Mouse (Mus musculus): Measurements from ENCODE around the gene Anks1b. TPM values are rescaled to one million over a fixed set of nuclear protein-coding genes. Genes with fewer than 3 reads are reported as not detected.

Gene Anks1b
- polyA plus RNA-seq, 1 experiment from 2014 or later: 96.8 TPM

- H3K9me3 ChIP-seq: no peaks in the 10 kb centered on the region
- H3K4me2 ChIP-seq: no peak overlapping the region
- H3K4me1 ChIP-seq: no peaks in the 10 kb centered on the region; the same call in 1 of the 2 replicates
- H3K27me3 ChIP-seq (replicated peaks): no peaks in the 10 kb centered on the region
- H3K27ac ChIP-seq: peak overlapping the region; percentile 8; the same call in 1 of the 2 replicates
- no peaks in the 10 kb centered on the region for H3K36me3 ChIP-seq (replicated peaks)
- WGBS: 32% methylated on average over 11 of the region's 11 CpGs
- ATAC-seq (replicated peaks): peak; percentile 67; the same call in 1 of the 2 replicates
- H3K9ac ChIP-seq: no peak overlapping the region
- no peak overlapping the region for H3K4me3 ChIP-seq
Measured at GRCm38 (mm10) chr10:90892728-90893127, 1019.4 kb downstream of the Anks1b start.

GRCm38 (mm10) chr10:90897894-90898293, 1024.6 kb downstream of the Anks1b start:
- WGBS: 80% methylated on average over 3 of the region's 3 CpGs
- H3K36me3 ChIP-seq (replicated peaks): no peaks in the 10 kb centered on the region
- H3K27ac ChIP-seq: no peak overlapping the region
- no peaks in the 10 kb centered on the region for H3K27me3 ChIP-seq (replicated peaks)
- H3K4me1 ChIP-seq: no peaks in the 10 kb centered on the region
- H3K9ac ChIP-seq: no peak overlapping the region
- H3K9me3 ChIP-seq: no peaks in the 10 kb centered on the region
- no peak overlapping the region for H3K4me3 ChIP-seq
- no peak overlapping the region for H3K4me2 ChIP-seq
- no peak for ATAC-seq (replicated peaks)

- H3K9me3 ChIP-seq: no peaks in the 10 kb centered on the region
Measured at GRCm38 (mm10) chr10:90904185-90904584, 1030.9 kb downstream of the Anks1b start.

GRCm38 (mm10) chr10:90907381-90907780, 1034.1 kb downstream of the Anks1b start:
- Histone ChIP-seq H3K4me2 (no peak overlapping the region), H3K27ac (no peak overlapping the region), H3K4me3 (no peak overlapping the region), H3K9me3 (no peaks in the 10 kb centered on the region), H3K4me1 (no peaks in the 10 kb centered on the region), H3K9ac (no peak overlapping the region), H3K36me3 (replicated peaks) (no peaks in the 10 kb centered on the region), H3K27me3 (replicated peaks) (no peaks in the 10 kb centered on the region)
- ATAC-seq (replicated peaks): no peak
- WGBS: 78% methylated on average over 8 of the region's 8 CpGs

More at GRCm38 (mm10) chr10:90904185-90904584, 1030.9 kb downstream of the Anks1b start:
- Histone ChIP-seq H3K9ac (no peak overlapping the region), H3K4me3 (no peak overlapping the region), H3K27me3 (replicated peaks) (no peaks in the 10 kb centered on the region), H3K36me3 (replicated peaks) (no peaks in the 10 kb centered on the region), H3K27ac (no peak overlapping the region), H3K4me1 (no peaks in the 10 kb centered on the region), H3K4me2 (no peak overlapping the region)
- ATAC-seq (replicated peaks): no peak

- 89% methylated on average over 7 of the region's 7 CpGs for WGBS
- H3K9ac ChIP-seq: no peak overlapping the region
- no peak overlapping the region for H3K27ac ChIP-seq
- H3K36me3 ChIP-seq (replicated peaks): no peaks in the 10 kb centered on the region
- no peaks in the 10 kb centered on the region for H3K27me3 ChIP-seq (replicated peaks)
- H3K4me2 ChIP-seq: no peak overlapping the region
- no peaks in the 10 kb centered on the region for H3K9me3 ChIP-seq
- H3K4me1 ChIP-seq: no peaks in the 10 kb centered on the region
- no peak overlapping the region for H3K4me3 ChIP-seq
- ATAC-seq (replicated peaks): no peak
Measured at GRCm38 (mm10) chr10:90923476-90923875, 1050.2 kb downstream of the Anks1b start.

- Histone ChIP-seq H3K9ac (no peak overlapping the region), H3K4me1 (peaks cover 4% of the 10 kb centered on the region; the same call in 1 of the 2 replicates), H3K36me3 (replicated peaks) (no peaks in the 10 kb centered on the region), H3K4me2 (no peak overlapping the region), H3K4me3 (no peak overlapping the region), H3K27me3 (replicated peaks) (no peaks in the 10 kb centered on the region), H3K9me3 (no peaks in the 10 kb centered on the region), H3K27ac (no peak overlapping the region)
- WGBS: 81% methylated on average over 5 of the region's 5 CpGs
- no peak for ATAC-seq (replicated peaks)
Measured at GRCm38 (mm10) chr10:90933088-90933487, 1059.8 kb downstream of the Anks1b start.

- WGBS: 60% methylated on average over 13 of the region's 13 CpGs
- no peaks in the 10 kb centered on the region for H3K36me3 ChIP-seq (replicated peaks)
- H3K27me3 ChIP-seq (replicated peaks): no peaks in the 10 kb centered on the region
- H3K9me3 ChIP-seq: no peaks in the 10 kb centered on the region
- peaks cover 4% of the 10 kb centered on the region; the same call in 1 of the 2 replicates for H3K4me1 ChIP-seq
- H3K4me3 ChIP-seq: no peak overlapping the region
- ATAC-seq (replicated peaks): no peak
- H3K4me2 ChIP-seq: no peak overlapping the region
- no peak overlapping the region for H3K9ac ChIP-seq
- no peak overlapping the region for H3K27ac ChIP-seq
Measured at GRCm38 (mm10) chr10:90934678-90935077, 1061.4 kb downstream of the Anks1b start.

- ATAC-seq (replicated peaks): no peak
- Histone ChIP-seq H3K9me3 (no peaks in the 10 kb centered on the region), H3K4me2 (no peak overlapping the region), H3K4me3 (no peak overlapping the region), H3K4me1 (peaks cover 4% of the 10 kb centered on the region; the same call in 1 of the 2 replicates), H3K36me3 (replicated peaks) (peaks cover 1% of the 10 kb centered on the region; the same call in 1 of the 2 replicates), H3K9ac (no peak overlapping the region), H3K27me3 (replicated peaks) (no peaks in the 10 kb centered on the region), H3K27ac (no peak overlapping the region)
- WGBS: 90% methylated on average over 5 of the region's 5 CpGs
Measured at GRCm38 (mm10) chr10:90937721-90938460, 1064.6 kb downstream of the Anks1b start.

- WGBS: 86% methylated on average over 15 of the region's 15 CpGs
Measured at GRCm38 (mm10) chr10:90940521-90941520, 1067.5 kb downstream of the Anks1b start.

GRCm38 (mm10) chr10:90942001-90942700, 1068.8 kb downstream of the Anks1b start:
- H3K36me3 ChIP-seq (replicated peaks): peaks cover 3% of the 10 kb centered on the region; the same call in 1 of the 2 replicates
- no peaks in the 10 kb centered on the region for H3K9me3 ChIP-seq

More at GRCm38 (mm10) chr10:90940521-90941520, 1067.5 kb downstream of the Anks1b start:
- H3K4me3 ChIP-seq: no peak overlapping the region
- no peak overlapping the region for H3K4me2 ChIP-seq
- no peak overlapping the region for H3K27ac ChIP-seq
- no peaks in the 10 kb centered on the region for H3K27me3 ChIP-seq (replicated peaks)
- no peaks in the 10 kb centered on the region for H3K4me1 ChIP-seq
- no peaks in the 10 kb centered on the region for H3K9me3 ChIP-seq
- no peak for ATAC-seq (replicated peaks)
- no peak overlapping the region for H3K9ac ChIP-seq
- H3K36me3 ChIP-seq (replicated peaks): peaks cover 3% of the 10 kb centered on the region; the same call in 1 of the 2 replicates

GRCm38 (mm10) chr10:90947043-90947442, 1073.7 kb downstream of the Anks1b start:
- Histone ChIP-seq H3K4me1 (no peaks in the 10 kb centered on the region), H3K9me3 (no peaks in the 10 kb centered on the region), H3K4me2 (no peak overlapping the region), H3K9ac (no peak overlapping the region), H3K27ac (no peak overlapping the region), H3K4me3 (no peak overlapping the region), H3K27me3 (replicated peaks) (no peaks in the 10 kb centered on the region), H3K36me3 (replicated peaks) (peaks cover 3% of the 10 kb centered on the region; the same call in 1 of the 2 replicates)
- ATAC-seq (replicated peaks): no peak
- WGBS: 80% methylated on average over 6 of the region's 6 CpGs

More at GRCm38 (mm10) chr10:90942001-90942700, 1068.8 kb downstream of the Anks1b start:
- Histone ChIP-seq H3K9ac (no peak overlapping the region), H3K4me2 (no peak overlapping the region), H3K27me3 (replicated peaks) (no peaks in the 10 kb centered on the region), H3K27ac (no peak overlapping the region), H3K4me1 (no peaks in the 10 kb centered on the region), H3K4me3 (no peak overlapping the region)
- 90% methylated on average over 14 of the region's 14 CpGs for WGBS
- ATAC-seq (replicated peaks): no peak

All from midbrain, embryonic 15.5 days (tissue).